Mouse (Mus musculus) layer of hippocampus, postnatal 10 days (tissue): ENCODE measurements at regions not wholly inside any gene's neighbourhood (a gene's known extent, or its start where the extent isn't known, plus 50 kb on each side); places are given as distances from the start of the nearest gene placed in this dataset.
A peak's percentile ranks its signal among the peaks of the same experiment; 100 is the strongest.
"Not testable (repeated sequence)": the region's sequence is repeated elsewhere in the genome, so short reads cannot be mapped to it uniquely, and the experiment has no call there.

Experiments used
- DNase-seq, 2 experiments: peaks; one replicate each; pipeline ENCODE4 v3.0.0; 2021; ENCODE audit warnings: low spot score in 2 of 2

DNA sequence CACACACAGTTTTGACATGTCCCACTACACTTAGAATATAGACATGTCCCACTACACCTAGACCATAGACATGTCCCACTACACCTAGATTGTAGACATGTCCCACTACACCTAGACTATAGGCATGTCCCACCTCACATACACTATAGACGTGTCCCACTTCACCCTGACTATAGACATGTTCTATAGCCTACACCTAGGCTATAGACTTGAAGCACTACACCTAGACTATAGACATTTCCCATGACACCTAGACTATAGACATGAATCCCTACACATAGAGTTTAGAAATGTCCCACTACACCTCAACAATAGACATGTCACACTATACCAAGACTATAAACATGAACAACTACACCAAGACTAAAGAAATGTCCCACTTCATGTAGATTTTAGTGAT, 2580.9 kb downstream of the Gm37988 start:
- DNase-seq = no peak

DNA sequence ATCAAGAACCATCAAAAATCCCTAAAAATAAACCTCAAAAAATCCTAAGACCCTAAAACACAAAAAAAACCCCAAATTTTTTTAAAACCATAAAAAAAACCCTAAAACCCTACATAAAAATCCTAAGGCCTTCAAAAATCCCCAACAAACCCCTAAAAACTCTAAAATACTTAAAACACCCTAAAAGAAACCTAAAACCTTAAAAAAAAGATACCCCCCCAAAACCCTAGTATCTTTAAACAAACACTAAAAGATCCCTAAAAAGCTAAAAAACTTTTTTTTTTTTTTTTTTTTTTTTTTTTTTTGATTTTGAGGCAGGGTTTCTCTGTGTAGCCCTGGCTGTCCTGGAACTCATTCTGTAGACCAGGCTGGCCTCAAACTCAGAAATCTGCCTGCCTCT, 2585.8 kb downstream of the Gm37988 start:
- DNase-seq = no peak

DNA sequence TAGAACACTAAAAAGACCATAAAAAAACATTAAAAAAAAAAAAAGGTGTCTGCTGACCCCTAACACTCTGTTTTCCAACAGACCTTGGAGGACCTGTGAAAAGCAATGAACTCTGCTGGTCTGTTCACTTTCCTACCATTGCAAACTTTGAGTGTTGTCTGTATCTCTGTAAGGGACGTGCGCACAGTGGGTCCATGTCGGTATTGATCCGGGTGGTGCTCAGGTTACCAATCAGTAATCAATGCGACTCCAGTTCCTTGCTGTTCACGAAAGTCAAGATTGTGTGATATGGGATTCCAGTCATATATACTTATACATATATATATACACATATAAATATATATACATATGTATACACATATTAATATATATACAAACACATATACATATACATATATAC, 2586.5 kb downstream of the Gm37988 start:
- DNase-seq = no peak

DNA sequence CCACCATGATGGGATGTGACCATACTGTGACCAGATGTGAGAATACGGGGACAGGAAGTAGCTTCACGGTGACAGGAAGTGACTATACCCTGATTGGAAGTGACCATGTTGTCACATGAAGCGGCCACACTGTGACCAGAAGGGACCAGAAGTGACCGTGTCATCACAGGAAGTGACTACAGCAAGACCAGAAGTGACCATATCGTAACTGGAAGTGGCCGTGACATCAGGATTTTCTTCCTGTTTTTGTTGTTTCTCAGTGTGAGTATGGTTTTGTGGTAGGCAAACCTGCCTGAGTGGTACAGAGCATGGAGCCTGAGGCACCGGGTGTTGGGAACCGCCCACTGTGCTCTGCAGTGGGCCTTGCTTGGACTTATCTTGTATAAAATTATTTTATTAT, 2587.8 kb downstream of the Gm37988 start:
- no peak for DNase-seq

DNA sequence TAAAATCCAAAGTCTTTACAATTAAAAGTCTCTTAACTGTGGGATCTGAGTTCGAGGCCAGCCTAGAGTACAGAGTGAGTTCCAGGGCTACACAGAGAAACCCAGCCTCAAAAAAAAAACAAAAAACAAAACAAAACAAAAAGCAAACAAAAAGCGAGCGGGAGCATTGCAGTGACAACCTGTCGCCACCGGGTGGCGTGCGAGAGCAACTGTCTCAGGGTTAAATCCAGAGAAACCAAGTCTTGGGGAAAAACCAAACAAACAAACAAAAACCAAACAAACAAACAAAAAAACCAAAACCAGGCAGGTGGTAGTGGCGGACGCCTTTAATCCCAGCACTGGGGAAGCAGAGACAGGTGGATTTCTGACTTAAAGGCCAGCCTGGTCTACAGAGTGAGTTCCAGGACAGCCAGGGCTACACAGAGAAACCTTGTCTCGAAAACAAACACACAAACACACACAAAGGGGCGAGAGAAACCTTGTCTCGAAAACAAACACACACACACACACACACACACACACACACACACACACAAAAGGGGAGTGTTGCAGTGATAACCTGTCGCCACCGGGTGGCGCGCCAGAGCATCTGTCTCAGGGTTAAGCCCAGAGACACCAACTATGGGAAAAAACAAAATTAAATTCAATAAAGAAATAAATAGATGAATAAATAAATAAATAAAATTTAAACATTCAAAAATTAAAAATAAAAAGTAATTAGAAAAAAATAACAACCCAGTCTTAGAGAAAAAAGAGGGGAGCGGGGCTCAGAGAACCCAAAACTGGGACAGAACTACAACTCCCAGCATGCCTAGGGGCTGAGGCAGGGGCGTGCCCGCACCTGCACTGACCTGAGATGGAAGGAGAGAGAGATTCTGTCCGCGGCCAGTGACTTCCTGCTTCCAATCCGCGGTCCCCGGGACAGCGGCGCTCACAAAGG, 2589.4 kb downstream of the Gm37988 start:
- DNase-seq = peak; percentile 65 to 72

DNA sequence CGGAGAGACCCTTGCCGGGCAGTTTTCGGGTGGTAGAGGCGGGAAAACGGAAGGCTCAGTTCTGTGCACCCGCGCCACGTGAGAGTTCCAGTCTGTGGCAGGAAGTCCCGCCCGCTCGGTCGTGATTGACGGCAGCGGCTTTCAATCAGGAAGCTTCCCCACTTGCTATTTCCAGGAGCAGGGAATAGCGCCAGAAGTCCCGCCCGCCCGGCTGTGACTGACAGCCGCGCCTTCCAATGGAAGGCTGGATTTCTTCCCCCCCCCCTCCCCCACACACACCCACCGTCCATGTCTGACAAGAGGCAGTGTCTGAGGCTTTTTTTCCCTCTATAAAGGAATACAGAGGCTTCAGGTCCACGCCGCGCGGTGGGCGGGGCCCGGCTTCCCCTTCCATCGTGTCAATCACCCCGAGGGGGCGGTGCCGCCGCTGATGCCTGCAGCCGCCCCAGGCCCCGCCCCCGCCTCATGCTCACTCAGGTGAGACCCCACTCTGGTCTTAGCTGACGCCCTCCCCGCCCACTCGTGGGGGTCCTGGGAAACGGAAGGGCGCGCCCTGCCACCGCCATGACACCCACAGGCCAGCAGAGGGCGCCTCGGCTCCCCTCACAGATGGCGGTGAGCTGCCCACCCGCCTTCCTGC, 2590.2 kb downstream of the Gm37988 start:
- DNase-seq = peak; percentile 99

DNA sequence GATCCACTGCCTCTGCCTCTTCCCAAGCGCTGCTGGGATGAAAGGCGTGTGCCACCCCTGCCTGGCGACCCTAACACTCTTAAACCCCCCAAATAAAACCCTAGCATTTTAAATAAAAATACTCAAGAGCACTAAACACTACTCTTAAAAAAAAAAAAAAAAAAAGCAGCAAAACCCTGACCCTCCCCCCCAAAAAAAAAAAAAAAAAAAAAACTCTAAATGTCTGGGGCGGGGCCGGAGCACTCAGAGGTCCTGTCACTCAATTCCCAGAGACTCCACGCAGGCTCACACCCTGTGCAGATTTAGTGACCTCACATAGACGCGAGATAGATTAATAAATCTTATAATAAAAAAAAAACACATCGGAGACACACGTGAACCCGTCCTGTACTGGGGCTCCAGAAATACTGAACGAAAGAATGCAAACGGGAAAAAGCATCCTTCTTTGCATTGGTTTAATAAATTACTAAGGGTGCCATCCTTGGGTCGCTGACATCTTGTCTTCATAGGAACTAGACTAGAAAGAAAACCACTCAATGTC, 2591.1 kb downstream of the Gm37988 start:
- no peak for DNase-seq

DNA sequence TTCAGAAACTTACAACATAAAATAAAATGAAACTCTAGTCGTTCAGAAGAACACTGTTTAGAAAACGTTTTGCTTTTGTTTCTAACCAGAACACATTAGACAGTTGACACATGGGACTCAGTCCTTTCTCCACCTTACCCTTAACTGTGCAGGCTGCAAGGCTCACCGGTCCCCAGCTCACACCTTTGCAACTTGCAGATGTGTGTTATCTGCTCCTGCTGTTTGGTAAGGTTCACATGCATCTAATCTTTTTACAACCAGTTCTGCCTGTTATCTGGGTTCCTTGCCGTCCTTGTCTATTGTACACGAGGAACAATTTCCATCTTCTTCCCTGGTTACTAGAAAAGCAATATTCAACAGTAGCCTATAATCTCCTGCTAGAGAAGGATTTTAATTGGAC, 2598.0 kb downstream of the Gm37988 start:
- DNase-seq = not testable (repeated sequence)

DNA sequence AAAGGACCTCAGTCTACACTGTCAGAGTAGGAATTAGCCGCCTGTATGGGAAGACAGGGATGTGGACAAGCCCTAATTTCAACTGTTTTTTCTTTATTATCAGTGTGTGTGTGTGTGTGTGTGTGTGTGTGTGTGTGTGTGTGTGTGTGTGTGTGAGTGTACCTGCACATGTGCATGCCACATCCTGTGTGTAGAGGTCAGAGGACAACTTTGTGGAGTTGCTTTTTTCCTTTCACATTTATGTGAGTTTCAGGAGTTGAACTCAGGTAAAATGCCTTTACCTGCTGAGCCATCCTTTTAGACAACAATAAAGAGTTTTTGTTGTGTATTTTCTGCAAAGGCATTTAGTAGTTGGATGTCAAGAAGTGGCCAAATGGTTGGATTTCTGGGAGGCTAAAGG, 2606.8 kb downstream of the Gm37988 start:
- no peak for DNase-seq

DNA sequence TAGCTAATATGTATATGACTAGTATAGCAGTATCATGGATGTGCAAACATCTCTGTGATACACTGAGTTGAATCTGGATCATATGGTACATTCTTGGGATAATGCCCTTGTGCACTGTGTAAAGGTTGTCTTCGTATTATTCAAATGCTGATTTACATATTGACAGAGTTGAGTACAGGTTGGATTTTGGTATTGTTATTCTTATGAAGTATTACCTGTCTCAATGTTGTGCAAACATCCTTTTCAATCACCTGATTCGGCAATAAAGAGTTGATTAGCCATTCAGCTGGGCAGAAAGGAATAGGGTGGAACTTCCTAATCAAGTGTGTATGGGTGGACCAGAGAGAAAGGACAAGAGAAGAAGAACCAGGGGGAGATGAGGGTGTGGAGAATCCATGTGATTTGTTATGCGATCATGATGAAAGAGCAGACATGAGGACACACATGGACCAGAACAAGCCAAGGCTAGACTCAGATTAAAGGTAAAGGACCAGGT, 2644.0 kb downstream of the Gm37988 start:
- DNase-seq = no peak

DNA sequence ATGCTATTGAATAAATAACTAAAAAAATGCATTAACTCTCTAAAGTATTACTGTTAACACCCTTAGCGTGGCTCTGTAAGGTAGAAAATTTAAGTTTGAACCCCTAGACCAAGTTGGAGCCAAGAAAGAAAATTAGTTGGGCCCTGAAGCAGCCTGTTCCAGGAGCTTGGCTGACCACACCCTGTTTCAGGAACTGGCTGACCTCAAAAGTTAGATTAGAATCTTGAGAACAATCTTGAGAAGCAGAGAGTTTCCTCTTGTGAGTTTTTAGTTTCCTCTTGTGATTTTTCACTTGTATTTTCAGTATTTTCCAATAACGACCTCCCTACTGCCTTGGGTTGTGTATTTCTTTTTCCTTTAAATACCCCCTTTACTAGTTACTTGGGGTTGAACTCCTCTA, 2647.2 kb downstream of the Gm37988 start:
- DNase-seq = no peak

DNA sequence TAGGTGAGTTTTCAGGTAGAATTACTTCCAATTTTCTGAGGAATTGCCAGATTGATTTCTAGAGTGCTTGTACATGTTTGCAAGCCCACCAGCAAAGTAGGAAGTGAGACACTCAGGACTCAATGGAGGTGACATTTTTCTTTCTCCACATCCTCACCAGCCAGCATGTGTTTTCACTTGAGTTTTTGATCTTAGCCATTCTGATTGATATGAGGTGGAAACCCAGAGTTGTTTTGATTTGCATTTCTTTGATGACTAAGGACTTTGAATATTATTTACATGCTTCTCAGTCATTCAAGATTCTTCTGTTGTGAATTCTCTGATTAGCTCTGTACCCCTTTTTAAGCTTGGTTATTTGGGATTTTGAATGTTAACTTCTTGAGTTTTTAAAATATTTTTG, 2650.2 kb downstream of the Gm37988 start:
- DNase-seq = no peak

DNA sequence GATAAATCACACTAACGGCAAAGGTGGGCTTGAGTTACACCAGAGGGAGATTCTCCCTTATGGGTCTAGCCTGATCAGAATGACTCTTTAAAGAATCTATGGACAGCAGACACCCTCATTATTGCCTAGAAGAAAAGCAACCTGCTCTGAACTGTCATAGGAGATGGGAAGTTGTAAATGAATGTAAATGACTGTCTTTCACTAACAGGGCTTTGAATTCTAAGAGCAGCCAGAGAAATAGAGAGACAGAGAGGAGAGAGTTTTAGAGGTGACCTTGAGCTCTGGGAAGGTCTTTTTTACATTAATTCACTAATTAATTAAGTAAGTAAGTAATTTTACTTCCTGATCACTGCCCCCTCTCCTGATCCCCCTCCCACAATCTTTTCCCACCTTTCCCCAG, 2686.4 kb downstream of the Gm37988 start:
- DNase-seq = no peak

DNA sequence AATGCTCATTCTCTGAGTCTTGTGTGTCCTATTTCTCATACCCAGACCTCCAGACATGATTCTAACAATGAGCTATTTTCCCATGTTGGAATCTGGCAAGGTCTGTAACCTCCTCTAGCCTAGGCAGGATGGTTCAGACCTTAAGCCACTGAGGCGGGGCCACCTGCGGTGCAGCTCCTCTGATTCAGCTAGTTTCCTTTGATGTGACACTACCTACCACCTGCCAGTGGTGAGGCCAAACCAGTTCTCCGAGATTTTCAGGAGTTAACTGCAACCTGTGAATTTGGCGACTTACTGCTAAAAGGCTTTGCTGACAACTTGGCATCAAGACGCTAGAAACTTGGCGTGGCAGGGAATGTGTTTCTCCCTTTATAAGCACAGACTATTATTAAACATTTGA, 2691.3 kb downstream of the Gm37988 start:
- no peak for DNase-seq

DNA sequence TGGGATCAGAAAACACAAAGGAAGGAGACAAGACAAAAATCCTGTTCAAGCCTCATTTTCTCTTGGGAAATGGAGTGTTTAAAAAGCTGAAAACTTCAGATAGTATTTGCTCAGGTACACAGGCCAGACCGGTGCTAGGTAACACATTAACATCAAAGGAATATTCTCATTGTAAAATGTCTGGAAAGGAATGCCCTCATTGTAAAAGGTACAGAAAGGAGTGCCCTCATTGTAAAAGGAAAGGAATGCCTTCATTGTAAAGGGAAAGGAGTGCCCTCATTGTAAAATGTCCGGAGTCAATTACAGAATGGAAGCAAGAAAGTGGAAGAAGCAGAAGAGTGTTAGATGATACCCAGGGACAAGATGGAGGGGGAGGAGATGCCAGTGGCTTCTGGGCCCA, 2694.7 kb downstream of the Gm37988 start:
- no peak for DNase-seq

DNA sequence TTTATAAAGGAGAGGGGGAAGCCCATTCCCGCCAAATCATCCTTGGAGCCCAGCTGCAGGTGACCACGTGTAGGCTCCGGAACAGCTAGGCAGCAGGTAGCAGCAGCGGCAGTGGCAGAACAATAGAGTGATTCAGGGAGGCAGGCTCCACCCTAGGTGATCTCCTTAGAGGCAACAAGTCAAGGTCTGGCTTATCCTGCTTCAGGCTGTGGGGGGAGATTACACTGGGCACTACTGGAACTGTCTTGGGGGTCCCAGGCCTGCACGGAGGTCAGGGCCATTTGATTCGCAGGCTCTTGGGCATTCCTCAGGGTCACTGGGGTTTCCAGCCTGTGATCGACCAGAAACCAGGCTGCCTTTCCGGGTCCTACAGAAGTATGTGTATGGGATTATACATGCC, 2711.1 kb downstream of the Gm37988 start:
- DNase-seq = no peak

DNA sequence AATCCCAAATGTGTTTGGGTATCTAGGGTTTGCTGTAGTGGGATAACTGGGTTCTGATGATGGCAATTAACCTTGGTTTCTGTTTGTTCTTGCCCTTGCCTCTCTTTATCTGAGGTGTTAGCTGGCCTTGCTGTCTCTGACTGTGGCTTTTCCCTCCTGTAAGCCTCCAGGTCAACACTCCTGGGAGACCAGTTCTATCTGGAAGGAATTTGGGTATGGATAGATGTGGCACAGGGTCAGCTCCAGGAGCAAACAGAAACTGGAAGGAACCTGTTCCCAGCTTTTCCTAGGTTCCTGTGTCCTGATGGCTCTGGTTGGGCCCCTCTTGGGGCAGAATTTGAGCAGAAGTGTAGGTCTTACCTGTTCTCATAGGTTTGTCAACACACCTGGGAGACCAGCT, 2725.8 kb downstream of the Gm37988 start:
- no peak for DNase-seq

DNA sequence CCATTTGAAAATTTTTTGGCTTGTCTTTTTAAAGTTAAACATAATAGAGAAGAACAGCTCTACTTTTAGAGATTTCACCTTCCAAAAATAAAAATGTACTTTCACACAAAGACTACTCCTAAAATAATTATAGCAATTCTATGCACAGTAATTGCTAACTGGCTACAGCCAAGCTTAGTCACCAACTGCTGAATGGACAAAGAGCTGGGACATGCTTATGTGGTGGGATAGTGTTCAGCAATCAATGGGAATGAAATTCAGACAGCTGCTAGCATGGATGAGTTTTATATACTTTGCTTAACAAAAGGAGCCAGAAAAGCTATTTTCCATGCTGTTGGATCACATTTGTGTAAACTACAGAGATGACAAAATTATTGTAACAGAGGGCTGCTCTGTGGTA, 2727.5 kb downstream of the Gm37988 start:
- no peak for DNase-seq

DNA sequence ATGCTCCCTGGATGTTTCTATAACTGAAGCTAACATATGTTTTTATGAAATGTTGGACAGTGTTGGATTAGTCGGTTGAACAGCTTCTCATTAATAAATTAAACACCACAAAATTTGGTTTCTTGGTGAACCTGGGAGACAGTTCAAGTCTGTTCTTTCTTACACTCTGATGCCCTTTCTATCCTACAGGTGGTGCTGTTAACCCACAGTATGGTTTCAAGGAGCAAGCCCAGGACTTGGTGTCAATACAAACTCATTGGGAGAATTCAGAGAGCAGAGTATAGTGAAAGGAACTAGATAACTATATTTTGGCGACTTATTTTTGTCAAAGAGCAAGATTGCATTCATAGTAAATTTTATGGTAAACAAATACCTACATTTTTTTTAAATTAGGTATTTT, 2735.8 kb downstream of the Gm37988 start:
- no peak for DNase-seq

DNA sequence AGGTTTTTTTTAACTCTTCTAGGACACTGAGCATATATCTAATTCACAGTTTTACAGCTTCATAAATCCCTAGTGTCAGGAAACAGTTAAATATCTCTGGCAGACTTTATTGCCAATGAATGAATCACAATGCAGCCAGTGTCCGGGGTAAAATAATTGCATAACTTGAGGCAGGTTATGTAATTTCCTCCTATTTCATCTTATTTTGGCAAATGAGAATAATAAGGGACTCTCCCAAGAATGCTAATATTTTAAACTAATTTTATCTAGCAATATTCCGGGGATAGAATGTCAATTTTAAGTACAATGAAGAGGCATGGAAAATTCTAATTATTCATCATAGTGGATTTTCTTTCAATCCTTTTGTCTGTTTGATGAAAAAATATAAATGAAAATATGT, 2740.6 kb downstream of the Gm37988 start:
- DNase-seq = no peak

DNA sequence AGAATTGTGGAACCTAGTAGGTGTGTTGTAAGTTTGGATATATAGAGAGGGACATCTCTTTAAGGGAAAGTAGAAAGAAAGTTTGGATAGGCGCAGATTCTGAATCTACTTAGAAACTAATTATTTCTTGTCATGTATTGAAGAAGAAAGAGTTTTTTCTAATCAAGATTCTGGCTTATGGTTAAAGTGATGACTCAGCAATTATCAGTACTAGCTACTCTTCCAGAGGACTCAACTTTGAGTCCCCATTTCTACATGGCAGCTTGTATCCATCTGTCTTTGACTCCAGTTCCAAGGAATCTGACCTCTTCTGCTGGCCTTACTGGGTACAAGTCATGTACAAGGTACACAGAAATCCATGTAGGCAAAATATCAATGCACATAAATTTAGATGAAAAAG, 2767.1 kb downstream of the Gm37988 start:
- no peak for DNase-seq

DNA sequence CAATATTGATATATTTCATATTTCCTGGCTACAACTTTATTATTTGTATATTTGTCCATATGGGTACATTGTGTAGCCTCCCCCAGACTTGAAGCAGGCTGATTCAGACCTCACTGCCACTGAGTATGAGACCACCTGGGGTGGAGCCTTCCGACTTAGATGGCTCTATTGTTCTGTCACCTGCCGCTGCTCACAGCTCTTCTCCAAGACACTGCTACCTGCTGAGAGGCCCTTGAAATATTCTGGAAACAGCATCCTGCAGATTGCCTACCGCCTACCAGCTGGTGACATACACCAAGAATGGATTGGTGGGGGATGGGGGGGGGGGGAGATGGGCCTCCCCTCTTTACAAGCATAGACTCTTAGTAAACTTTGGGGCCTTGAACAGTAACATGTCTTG, 2778.7 kb downstream of the Gm37988 start:
- no peak for DNase-seq
